Mouse (Mus musculus): ENCODE measurements at regions not wholly inside any gene's neighbourhood (a gene's known extent, or its start where the extent isn't known, plus 50 kb on each side); places are given as distances from the start of the nearest gene placed in this dataset.
"Not testable (repeated sequence)": the region's sequence is repeated elsewhere in the genome, so short reads cannot be mapped to it uniquely, and the experiment has no call there.

- WGBS = 85% methylated on average over 1 of the region's 1 CpGs
- no peak for DNase-seq (ENCODE audit: low spot score)
- H3K9me3 ChIP-seq (replicated peaks) = no peaks in the 10 kb centered on the region
- no peak overlapping the region for H3K4me3 ChIP-seq
- H3K4me1 ChIP-seq = no peaks in the 10 kb centered on the region
- no peaks in the 10 kb centered on the region for H3K36me3 ChIP-seq
- no peak overlapping the region for H3K27ac ChIP-seq (replicated peaks)
- no peaks in the 10 kb centered on the region for H3K27me3 ChIP-seq (ENCODE audit: low read depth, poor library complexity, severe bottlenecking)
Observed at GRCm38 (mm10) chr1:102353136-102353535, 2415.2 kb upstream of the Cdh20 start.

DNA sequence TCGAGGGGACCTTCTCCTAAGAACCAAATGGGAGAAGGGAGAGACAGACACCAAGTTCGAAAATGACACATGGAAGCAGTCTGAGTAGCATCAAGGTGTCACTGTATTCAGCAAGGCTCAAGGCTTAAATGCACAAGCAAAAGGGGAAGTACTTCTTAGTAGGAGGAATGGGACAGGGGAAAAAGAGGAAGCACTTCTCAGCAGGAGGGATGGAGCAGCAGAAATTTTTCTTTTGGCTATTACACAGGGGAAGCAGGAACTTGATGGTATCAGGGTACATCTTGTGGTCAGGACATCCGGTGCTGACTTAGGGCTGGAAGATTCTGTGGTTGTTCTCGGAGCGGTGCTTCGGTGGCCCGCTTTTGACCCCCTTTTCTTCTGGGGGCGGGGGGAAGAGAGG, 2410.4 kb upstream of the Cdh20 start:
- not testable (repeated sequence) for H3K9me3 ChIP-seq (replicated peaks)

GRCm38 (mm10) chr1:102378613-102379012, 2389.7 kb upstream of the Cdh20 start:
- DNase-seq (ENCODE audit: low spot score) = no peak
- whole genome bisulfite sequencing = 56% methylated on average over 1 of the region's 1 CpGs

More for the DNA sequence above, 2410.4 kb upstream of the Cdh20 start:
- H3K4me1 ChIP-seq; H3K27me3 ChIP-seq (ENCODE audit: low read depth, poor library complexity, severe bottlenecking); DNase-seq (ENCODE audit: low spot score); H3K4me3 ChIP-seq; H3K27ac ChIP-seq (replicated peaks); H3K36me3 ChIP-seq: not testable (repeated sequence)
- WGBS = 87% methylated on average over 8 of the region's 8 CpGs

More at GRCm38 (mm10) chr1:102378613-102379012, 2389.7 kb upstream of the Cdh20 start:
- Histone ChIP-seq H3K27ac (replicated peaks) (no peak overlapping the region), H3K27me3 (ENCODE audit: low read depth, poor library complexity, severe bottlenecking) (no peaks in the 10 kb centered on the region), H3K9me3 (replicated peaks) (no peaks in the 10 kb centered on the region), H3K36me3 (no peaks in the 10 kb centered on the region), H3K4me1 (no peaks in the 10 kb centered on the region), H3K4me3 (no peak overlapping the region)

Data from midbrain, embryonic 10.5 days (tissue).